Mouse (Mus musculus) mesoderm, embryonic 11.5 days (tissue): ENCODE results near the gene Lbx1.

Experiments
- DNase-seq: peaks from one replicate; pipeline ENCODE4 v3.0.0-alpha.2; 2012; ENCODE audit warnings: low read depth, low spot score

Lbx1 gene

DNA sequence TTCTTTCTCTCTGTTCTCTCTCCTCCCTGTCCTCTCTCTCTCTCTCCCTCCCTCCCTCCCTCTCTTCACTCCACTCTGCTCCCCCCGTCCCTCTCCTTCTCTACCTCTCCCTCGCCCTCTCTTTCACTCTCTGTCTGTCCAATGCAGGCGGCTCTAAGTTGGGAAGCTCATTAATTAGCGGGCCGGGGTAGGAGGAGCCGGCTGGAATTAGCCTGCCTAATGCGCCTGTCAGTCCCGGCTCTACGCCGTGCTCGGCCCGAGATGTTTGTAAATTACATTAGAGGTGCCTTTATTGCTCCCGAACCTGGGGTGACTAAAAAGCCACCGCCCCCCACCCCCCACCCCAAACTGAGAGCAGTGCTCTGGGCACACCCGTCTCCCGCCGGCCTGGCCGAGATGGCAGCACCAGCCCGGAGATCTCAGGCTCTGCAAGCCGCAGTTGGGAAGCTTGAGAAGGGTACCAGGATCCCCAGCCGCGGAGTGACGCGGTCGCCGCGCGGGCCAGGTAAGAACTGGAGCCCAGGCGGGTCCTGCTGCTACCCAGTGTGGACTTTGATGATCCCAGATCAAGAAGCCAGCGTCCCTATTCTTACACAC is at the start of gene Lbx1:
Gene Lbx1, minus strand, starts transcription at position 47 of the 597 bp plus-strand sequence.
- no peak for DNase-seq

DNA sequence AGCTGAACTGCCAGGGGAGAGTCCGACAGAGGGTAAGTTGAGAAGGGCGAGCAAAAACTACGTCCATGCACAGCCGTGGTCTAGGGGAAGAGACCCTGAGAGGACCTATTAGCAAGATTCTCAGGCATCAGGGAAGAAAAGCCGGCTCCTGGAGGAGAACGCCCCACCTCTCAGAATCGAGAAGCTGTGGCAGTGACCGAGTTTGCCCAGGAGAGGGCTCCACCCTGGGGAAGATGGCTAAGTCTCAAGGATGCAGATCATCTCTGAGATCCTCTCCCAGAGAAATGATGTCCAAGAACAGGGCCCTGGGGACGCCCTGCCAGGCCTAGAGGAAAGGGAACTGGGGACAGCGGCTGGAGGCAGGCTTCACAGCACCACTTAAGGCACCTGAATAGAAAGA is 47.7 kb upstream of the Lbx1 start:
- DNase-seq = peak; percentile 68

- DNase-seq = no peak
These were observed 40.6 kb upstream of the Lbx1 start for GRCm38 (mm10) chr19:45276196-45276595.

- no peak for DNase-seq
These were observed 36.4 kb upstream of the Lbx1 start for GRCm38 (mm10) chr19:45271986-45272385.

GRCm38 (mm10) chr19:45262995-45263394 is 27.4 kb upstream of the Lbx1 start:
- no peak for DNase-seq

DNA sequence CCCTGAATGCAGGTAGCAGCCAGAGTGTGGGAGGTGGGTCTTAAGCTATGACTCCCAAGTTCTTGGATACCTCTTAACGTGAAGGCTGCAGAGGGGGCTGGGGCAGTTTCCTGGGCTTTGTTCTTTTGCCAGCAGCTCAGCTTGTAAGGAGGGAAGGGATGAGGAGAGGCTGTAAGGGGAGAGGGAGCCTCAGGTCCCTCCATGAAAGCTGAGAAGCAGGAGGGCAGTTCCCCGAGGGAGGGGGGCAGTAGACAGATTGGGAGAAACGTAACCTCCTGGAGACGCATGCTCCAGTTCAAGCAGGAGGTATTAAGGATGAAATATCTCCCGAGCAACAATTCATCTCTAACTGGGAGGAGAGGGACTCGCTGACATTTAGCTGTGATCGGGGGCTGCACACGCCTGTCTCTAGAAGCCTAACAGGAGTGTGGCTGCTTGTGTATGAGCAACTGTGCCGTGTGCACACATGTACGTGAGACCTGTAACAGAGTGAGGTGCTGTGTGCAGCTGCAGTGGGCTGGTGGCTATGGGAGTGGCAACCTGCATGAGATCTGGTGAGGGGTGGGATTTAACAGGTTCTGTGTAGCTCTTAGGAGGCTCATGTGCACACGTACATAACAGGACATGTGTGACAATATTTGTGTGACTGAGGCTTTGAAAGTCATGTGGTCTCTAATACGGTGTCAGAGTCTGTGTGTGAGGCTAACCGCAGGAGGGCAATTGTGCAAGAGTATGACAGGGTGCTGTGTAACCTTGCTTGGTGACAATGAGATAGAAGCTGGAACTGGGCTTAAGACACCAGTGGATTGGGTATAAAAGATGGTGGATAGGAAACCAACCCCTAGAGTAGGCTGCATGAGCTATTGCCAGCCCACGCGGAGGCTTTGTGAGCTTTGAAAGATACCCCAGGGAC is 22.1 kb upstream of the Lbx1 start:
- DNase-seq = no peak

- no peak for DNase-seq
These were observed 19.2 kb upstream of the Lbx1 start for GRCm38 (mm10) chr19:45254806-45255205.

DNA sequence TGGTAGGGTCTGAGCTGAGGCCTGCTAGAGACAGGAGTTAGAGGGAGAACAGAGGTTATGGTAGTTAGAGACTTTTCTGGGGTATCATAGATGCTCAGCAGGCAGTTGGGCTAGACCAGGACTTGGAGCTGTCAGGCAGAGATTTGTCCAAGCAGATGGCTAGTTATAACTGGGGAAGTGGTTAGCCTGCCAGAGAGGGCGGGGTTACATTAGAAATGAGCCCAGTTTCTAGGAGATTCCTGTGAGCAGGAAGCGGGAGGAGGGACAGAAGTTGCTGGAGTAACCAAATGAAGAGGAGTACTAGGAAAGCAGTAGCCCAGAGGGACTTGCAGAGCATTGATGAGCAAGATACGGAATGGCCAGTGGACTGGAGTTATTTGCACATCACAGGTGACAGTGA is 16.8 kb upstream of the Lbx1 start:
- DNase-seq = no peak

GRCm38 (mm10) chr19:45248691-45249090 is 13.1 kb upstream of the Lbx1 start:
- no peak for DNase-seq

GRCm38 (mm10) chr19:45243918-45244700 is 8.5 kb upstream of the Lbx1 start:
- DNase-seq = no peak

GRCm38 (mm10) chr19:45243264-45243602 is 7.6 kb upstream of the Lbx1 start:
- DNase-seq = no peak

- DNase-seq = no peak
These were observed 7.0 kb upstream of the Lbx1 start for GRCm38 (mm10) chr19:45242348-45243263.

DNA sequence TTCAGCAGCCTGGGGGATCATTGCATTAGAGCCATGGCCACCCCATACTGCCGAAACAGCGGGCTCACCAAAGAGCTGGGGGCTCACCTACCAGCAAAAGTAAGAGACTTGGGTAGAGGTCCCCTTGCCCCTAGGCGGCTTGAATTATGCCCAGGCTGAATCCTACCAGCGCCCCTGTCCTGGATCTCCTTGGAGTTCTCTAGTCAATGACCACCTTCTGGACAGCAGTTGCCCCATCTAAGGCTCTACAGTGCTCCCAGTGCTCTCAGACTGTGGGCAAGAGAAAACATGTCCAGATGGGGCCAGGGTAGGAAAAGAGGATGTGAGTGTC is 6.4 kb upstream of the Lbx1 start:
- DNase-seq = no peak

- no peak for DNase-seq
These were observed 4.4 kb upstream of the Lbx1 start for GRCm38 (mm10) chr19:45240026-45240425.

GRCm38 (mm10) chr19:45239191-45239590 is 3.6 kb upstream of the Lbx1 start:
- DNase-seq = no peak

DNA sequence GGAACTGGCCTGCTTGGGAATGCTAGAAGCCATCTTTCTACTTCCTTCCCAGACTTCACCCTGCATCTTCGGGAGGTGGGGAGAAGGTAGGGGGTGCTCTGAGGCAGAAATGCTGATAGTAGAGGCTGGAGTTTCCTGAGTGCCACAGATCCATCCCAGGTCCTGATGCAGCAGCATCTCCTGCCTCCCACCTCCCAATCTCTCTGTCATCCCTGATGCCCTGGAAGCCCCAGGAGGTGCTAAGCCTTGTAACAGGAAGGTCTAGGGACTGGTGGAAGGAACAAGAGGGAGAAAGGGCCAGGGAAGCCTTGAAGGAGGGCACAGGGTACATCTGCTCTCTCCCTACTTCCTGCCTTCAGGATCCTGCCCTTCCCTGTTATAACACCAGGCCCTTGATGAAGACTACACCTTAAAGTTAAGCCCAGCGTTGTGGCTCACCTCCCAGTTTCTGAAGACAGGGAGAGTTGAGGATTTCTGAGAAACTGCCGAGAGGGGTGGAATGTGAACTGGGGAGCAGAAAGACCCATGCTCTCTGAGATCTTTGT is 2.1 kb upstream of the Lbx1 start:
- no peak for DNase-seq

- no peak for DNase-seq
These were observed 1.5 kb upstream of the Lbx1 start for GRCm38 (mm10) chr19:45237099-45237498.

GRCm38 (mm10) chr19:45236363-45236942 is 841 bp upstream of the Lbx1 start:
- no peak for DNase-seq

GRCm38 (mm10) chr19:45235331-45235741 is 276 bp downstream of the Lbx1 start:
- no peak for DNase-seq

- DNase-seq = no peak
These were observed 811 bp downstream of the Lbx1 start for GRCm38 (mm10) chr19:45234771-45235231.
